Mouse (Mus musculus) hematopoietic stem cell, adult 5-6 weeks (primary cell): ENCODE measurements at regions not wholly inside any gene's neighbourhood (a gene's known extent, or its start where the extent isn't known, plus 50 kb on each side); places are given as distances from the start of the nearest gene placed in this dataset.
"Not testable (repeated sequence)": the region's sequence is repeated elsewhere in the genome, so short reads cannot be mapped to it uniquely, and the experiment has no call there.

Experiments used
- ATAC-seq, 2 experiments: fragments of 125-278 bp in 1 of 2; replicated peaks in 1 of 2; 2 replicates each; pipeline ENCODE4 v1.8.0; 2016 to 2017; ENCODE audit warnings: inconsistent platforms in 2 of 2, mild to moderate bottlenecking in 2 of 2, moderate number of reproducible peaks in 2 of 2, low read depth in 1 of 2, moderate TSS enrichment in 1 of 2; ENCODE audit not compliant: low FRiP score in 2 of 2, poor library complexity in 2 of 2, severe bottlenecking in 2 of 2, insufficient read depth in 1 of 2, low TSS enrichment in 1 of 2

GRCm38 (mm10) chr6:22541603-22542002 is 185.6 kb upstream of the Fam3c start:
- no peak for ATAC-seq

- no peak for ATAC-seq
Observed at GRCm38 (mm10) chr6:22538254-22538653, 182.2 kb upstream of the Fam3c start.

GRCm38 (mm10) chr6:22524384-22524783 is 168.3 kb upstream of the Fam3c start:
- no peak for ATAC-seq

GRCm38 (mm10) chr6:22523582-22524234 is 167.7 kb upstream of the Fam3c start:
- ATAC-seq = no peak

GRCm38 (mm10) chr6:22506871-22507270 is 150.8 kb upstream of the Fam3c start:
- no peak for ATAC-seq

GRCm38 (mm10) chr6:22497306-22497705 is 141.3 kb upstream of the Fam3c start:
- no peak for ATAC-seq

GRCm38 (mm10) chr6:22496471-22496870 is 140.4 kb upstream of the Fam3c start:
- ATAC-seq = no peak

GRCm38 (mm10) chr6:22493632-22494260 is 137.7 kb upstream of the Fam3c start:
- peak; percentile 60 to 82; a peak in 2 of 4 replicates for ATAC-seq

GRCm38 (mm10) chr6:22492896-22493295 is 136.9 kb upstream of the Fam3c start:
- ATAC-seq = no peak

GRCm38 (mm10) chr6:22490762-22491161 is 134.7 kb upstream of the Fam3c start:
- ATAC-seq = no peak

GRCm38 (mm10) chr6:22487467-22487866 is 131.4 kb upstream of the Fam3c start:
- ATAC-seq = no peak

- no peak for ATAC-seq
Observed at GRCm38 (mm10) chr6:22485828-22486518, 129.9 kb upstream of the Fam3c start.

GRCm38 (mm10) chr6:22482257-22482656 is 126.2 kb upstream of the Fam3c start:
- ATAC-seq = not testable (repeated sequence)

GRCm38 (mm10) chr6:22474604-22475003 is 118.6 kb upstream of the Fam3c start:
- ATAC-seq = peak; percentile 93 to 95

- ATAC-seq = peak; percentile 64 to 71; a peak in 3 of 4 replicates
Observed at GRCm38 (mm10) chr6:22474011-22474410, 118.0 kb upstream of the Fam3c start.

- not testable (repeated sequence) for ATAC-seq
Observed at GRCm38 (mm10) chr6:22472400-22472799, 116.4 kb upstream of the Fam3c start.

- ATAC-seq = no peak
Observed at GRCm38 (mm10) chr6:22467334-22467993, 111.4 kb upstream of the Fam3c start.

- ATAC-seq = no peak
Observed at GRCm38 (mm10) chr6:22465926-22466325, 109.9 kb upstream of the Fam3c start.
